Mouse (Mus musculus) liver, postnatal 0 days (tissue): ENCODE results near the gene Iqcg. TPM values are rescaled to one million over a fixed set of nuclear protein-coding genes. Genes with fewer than 3 reads are reported as not detected.

Source experiments
- ATAC-seq: fragments of 200-750 bp; cut with Nextera tagmentation; 2 replicates; pipeline ENCODE4 v1.8.0; 2017; ENCODE audit warnings: mild to moderate bottlenecking, moderate library complexity
- DNase-seq: peaks from one replicate; pipeline ENCODE4 v3.0.0-alpha.2; 2016
- H3K27ac ChIP-seq: fragments of 300-500 bp; sonication (generic); 2 replicates; pipeline ENCODE4 v1.5.1; 2014; ENCODE audit warnings: antibody characterized with exemption, moderate library complexity, mild to moderate bottlenecking, low read depth
- H3K27me3 ChIP-seq: fragments of 300-500 bp; sonication (generic); 2 replicates; pipeline ENCODE4 v1.6.1; 2014; ENCODE audit warnings: low read length, control low read depth, mixed read lengths; ENCODE audit not compliant: insufficient read depth
- H3K36me3 ChIP-seq: fragments of 300-500 bp; sonication (generic); replicated peaks from 2 replicates; pipeline ENCODE4 v1.6.1; 2014; ENCODE audit warnings: mild to moderate bottlenecking, control low read depth, low read length, moderate library complexity, mixed read lengths; ENCODE audit not compliant: insufficient read depth
- H3K4me1 ChIP-seq: fragments of 300-500 bp; sonication (generic); 2 replicates; pipeline ENCODE4 v1.6.1; 2014; ENCODE audit warnings: antibody characterized with exemption, mild to moderate bottlenecking, control low read depth; ENCODE audit not compliant: insufficient read depth
- H3K4me2 ChIP-seq: fragments of 300-500 bp; sonication (generic); 2 replicates; pipeline ENCODE4 v1.6.1; 2014; ENCODE audit warnings: low read depth, mild to moderate bottlenecking, low read length, moderate library complexity, mixed read lengths
- H3K4me3 ChIP-seq: fragments of 300-500 bp; sonication (generic); 2 replicates; pipeline ENCODE4 v1.5.1; 2014; ENCODE audit warnings: low read depth, low read length
- H3K9ac ChIP-seq: fragments of 300-500 bp; sonication (generic); replicated peaks from 2 replicates; pipeline ENCODE4 v1.6.1; 2014; ENCODE audit warnings: mild to moderate bottlenecking, moderate library complexity
- H3K9me3 ChIP-seq: fragments of 300-500 bp; sonication (generic); 2 replicates; pipeline ENCODE4 v1.6.1; 2016; ENCODE audit warnings: mild to moderate bottlenecking, control low read depth, low read length, mixed read lengths
- CTCF ChIP-seq: sonication (generic); IDR thresholded peaks from 2 replicates; pipeline ENCODE4 v1.5.1; 2016; ENCODE audit warnings: antibody characterized with exemption, low read depth
- EP300 ChIP-seq: IDR thresholded peaks from 2 replicates; pipeline ENCODE4 v1.6.1; 2016; ENCODE audit warnings: antibody characterized with exemption, low read depth, mild to moderate bottlenecking
- WGBS: fragments of 180-500 bp; shearing (Covaris S2); extraction: QIAGEN DNeasy Blood & Tissue Kit; methylation state at CpG from one replicate; pipeline ENCODE4 v1.1.7; 2014; ENCODE audit not compliant: insufficient replicate concordance; 5-methylcytosine and 5-hydroxymethylcytosine counted together
- polyA plus RNA-seq: library from polyadenylated mRNA; unstranded; fragments of >200 nt; fragmentation: Nextera tagmentation; extraction: Ambion mirVana; gene quantifications from 2 replicates; pipeline ENCODE4 v1.2.1, GENCODE M21; 2015

The Iqcg gene
- 0.95 and 1.1 TPM in 2 replicates for polyA plus RNA-seq

GRCm38 (mm10) chr16:33056095-33056785, at the start of gene Iqcg, which contains the start of gene Rpl35a:
Gene Iqcg, minus strand, starts transcription at chr16:33056218.
Gene Rpl35a, plus strand, starts transcription at chr16:33056453.
- peaks cover 19% of the 10 kb centered on the region for H3K4me1 ChIP-seq
- peaks cover 31% of the 10 kb centered on the region for H3K36me3 ChIP-seq
- H3K9me3 ChIP-seq: no peaks in the 10 kb centered on the region
- H3K27me3 ChIP-seq: no peaks in the 10 kb centered on the region
- H3K4me3 ChIP-seq: peak within 1 kb of the TSS; percentile 92
- WGBS: under 1% methylated on average over 44 of the region's 47 CpGs
- peak; percentile 92 for DNase-seq
- TF ChIP-seq CTCF (no peak), EP300 (peak; percentile 83)
- H3K27ac ChIP-seq: peak within 1 kb of the TSS; percentile 88
- peak; percentile 92 for ATAC-seq
- peak within 1 kb of the TSS; percentile 91 for H3K9ac ChIP-seq
- peak within 1 kb of the TSS; percentile 78 for H3K4me2 ChIP-seq

- no peak for TF ChIP-seq EP300
- TF ChIP-seq CTCF: no peak
- no peaks in the 10 kb centered on the region for H3K27me3 ChIP-seq
- ATAC-seq (no peak), DNase-seq (no peak)
- 65% methylated on average over 8 of the region's 8 CpGs for WGBS
- H3K4me2 ChIP-seq: no peak overlapping the region
- H3K9ac ChIP-seq: no peak overlapping the region
- H3K27ac ChIP-seq: no peak overlapping the region
- H3K4me3 ChIP-seq: no peak overlapping the region
- no peaks in the 10 kb centered on the region for H3K9me3 ChIP-seq
- H3K36me3 ChIP-seq: peaks cover 3% of the 10 kb centered on the region; the same call in 1 of the 2 replicates
- H3K4me1 ChIP-seq: no peaks in the 10 kb centered on the region
Measured at GRCm38 (mm10) chr16:33085666-33086065, 29.6 kb upstream of the Iqcg start.

GRCm38 (mm10) chr16:33083996-33084395, 28.0 kb upstream of the Iqcg start:
- no peaks in the 10 kb centered on the region for H3K4me1 ChIP-seq
- TF ChIP-seq EP300 (no peak), CTCF (no peak)
- no peak for DNase-seq

GRCm38 (mm10) chr16:33082951-33083350, 26.9 kb upstream of the Iqcg start:
- no peak overlapping the region for H3K4me2 ChIP-seq
- H3K36me3 ChIP-seq: no peaks in the 10 kb centered on the region; the same call in 1 of the 2 replicates
- ATAC-seq (no peak), DNase-seq (no peak)
- H3K27me3 ChIP-seq: no peaks in the 10 kb centered on the region
- no peaks in the 10 kb centered on the region for H3K9me3 ChIP-seq
- no peak for TF ChIP-seq CTCF
- TF ChIP-seq EP300: no peak
- no peak overlapping the region for H3K9ac ChIP-seq
- H3K27ac ChIP-seq: no peak overlapping the region
- H3K4me1 ChIP-seq: no peaks in the 10 kb centered on the region
- WGBS: 85% methylated on average over 6 of the region's 6 CpGs
- no peak overlapping the region for H3K4me3 ChIP-seq

More at GRCm38 (mm10) chr16:33083996-33084395, 28.0 kb upstream of the Iqcg start:
- Histone ChIP-seq H3K27ac (no peak overlapping the region), H3K4me3 (no peak overlapping the region), H3K4me2 (no peak overlapping the region), H3K36me3 (no peaks in the 10 kb centered on the region; the same call in 1 of the 2 replicates), H3K9ac (no peak overlapping the region), H3K27me3 (no peaks in the 10 kb centered on the region), H3K9me3 (no peaks in the 10 kb centered on the region)
- WGBS: 76% methylated on average over 2 of the region's 2 CpGs
- ATAC-seq: no peak

- H3K9ac ChIP-seq: no peak overlapping the region
- no peak overlapping the region for H3K4me3 ChIP-seq
- no peak overlapping the region for H3K27ac ChIP-seq
- ATAC-seq (no peak), DNase-seq (no peak)
- H3K27me3 ChIP-seq: no peaks in the 10 kb centered on the region
- H3K4me2 ChIP-seq: no peak overlapping the region
- H3K36me3 ChIP-seq: no peaks in the 10 kb centered on the region; the same call in 1 of the 2 replicates
- TF ChIP-seq EP300 (no peak), CTCF (no peak)
- peaks cover 6% of the 10 kb centered on the region for H3K4me1 ChIP-seq
- WGBS: 81% methylated on average over 7 of the region's 7 CpGs
- H3K9me3 ChIP-seq: no peaks in the 10 kb centered on the region
Measured at GRCm38 (mm10) chr16:33080063-33080462, 24.0 kb upstream of the Iqcg start.

- H3K4me3 ChIP-seq: no peak overlapping the region
Measured at GRCm38 (mm10) chr16:33077069-33077627, 21.1 kb upstream of the Iqcg start.

More at GRCm38 (mm10) chr16:33077069-33077627, 21.1 kb upstream of the Iqcg start:
- Histone ChIP-seq H3K4me1 (peaks cover 6% of the 10 kb centered on the region), H3K27me3 (no peaks in the 10 kb centered on the region), H3K4me2 (peak overlapping the region; percentile 26; the same call in 1 of the 2 replicates), H3K36me3 (no peaks in the 10 kb centered on the region), H3K9me3 (no peaks in the 10 kb centered on the region), H3K27ac (peak overlapping the region; percentile 76), H3K9ac (no peak overlapping the region)
- no peak for TF ChIP-seq CTCF
- TF ChIP-seq EP300: no peak
- ATAC-seq (no peak; the same call in 1 of the 2 replicates), DNase-seq (no peak)
- 53% methylated on average over 5 of the region's 5 CpGs for WGBS
